Mouse (Mus musculus): ENCODE data around the gene Trpv4.

Gene Trpv4

DNA sequence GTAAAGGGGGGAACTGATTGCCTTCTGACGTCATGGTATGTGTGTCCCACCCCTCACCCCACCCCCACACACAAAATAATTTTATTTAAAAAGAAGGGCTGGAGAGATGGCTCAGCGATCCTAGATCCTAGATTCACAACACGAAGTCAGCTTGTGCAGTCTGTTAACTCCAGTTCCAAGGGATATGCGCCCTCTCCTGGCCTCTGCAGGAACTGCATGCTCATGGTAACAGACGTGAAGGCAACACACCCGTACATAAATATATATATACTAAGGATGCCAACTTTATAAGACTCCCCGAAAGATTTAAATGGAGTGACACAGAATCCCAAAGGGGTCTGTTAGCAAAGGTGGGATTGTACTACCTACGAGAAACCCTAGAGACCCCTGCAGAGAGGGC, 39.4 kb downstream of the Trpv4 start:
- peak; percentile 61 for DNase-seq (ENCODE audit: low spot score)

DNA sequence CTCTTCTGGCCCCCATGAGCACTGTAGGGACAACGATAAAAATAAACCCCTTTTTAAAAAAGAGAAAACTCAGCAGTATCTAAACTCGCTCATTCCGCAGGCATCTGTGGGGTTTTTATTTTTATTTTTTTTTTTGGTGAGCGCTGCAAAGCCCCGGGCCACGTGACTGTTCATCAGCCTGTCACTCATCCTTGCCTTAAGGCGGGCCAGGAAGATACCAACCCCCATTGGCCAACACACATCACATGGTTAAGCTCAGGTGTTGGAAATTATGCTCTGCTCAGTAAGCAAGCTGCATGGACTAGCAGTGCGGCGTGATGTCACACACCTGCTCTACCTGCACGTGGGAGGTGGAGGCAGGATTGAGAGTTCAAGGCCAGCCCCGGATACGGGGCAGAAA, 40.4 kb downstream of the Trpv4 start:
- DNase-seq (ENCODE audit: low spot score) = no peak

DNA sequence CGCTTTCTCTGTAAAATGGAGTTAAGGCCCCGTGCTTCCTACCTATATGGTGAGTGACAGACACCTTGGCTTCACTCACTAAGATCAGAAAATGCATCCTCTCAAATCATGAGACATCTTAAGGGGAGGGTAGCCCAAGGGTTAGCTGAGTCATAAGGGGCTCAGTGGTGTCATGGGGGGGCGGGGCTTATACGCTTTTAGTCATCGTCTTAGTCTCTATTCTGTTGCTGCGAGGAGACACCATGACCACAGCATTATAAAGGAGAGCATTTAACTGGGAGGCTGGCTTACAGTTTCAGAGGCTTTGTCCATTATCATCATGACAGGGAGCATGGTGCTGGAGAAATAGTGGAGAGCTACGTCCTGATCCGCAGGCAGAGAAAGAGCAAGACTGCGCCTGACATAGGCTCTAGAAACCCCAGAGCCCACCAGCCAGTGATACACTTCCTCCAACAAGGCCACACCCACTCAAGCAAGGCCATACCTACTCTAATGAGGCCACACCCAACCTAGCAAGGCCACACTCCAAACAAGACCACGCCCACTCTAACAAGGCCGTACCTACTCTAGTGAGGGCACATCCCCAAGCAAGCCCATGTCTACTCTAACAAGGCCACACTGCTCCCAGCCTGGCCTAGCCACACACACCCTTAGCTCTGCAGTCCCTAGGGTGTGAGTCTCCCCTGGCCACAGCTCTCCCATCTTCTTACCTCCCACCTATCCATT, 41.7 kb downstream of the Trpv4 start:
- no peak for DNase-seq (ENCODE audit: low spot score)

DNA sequence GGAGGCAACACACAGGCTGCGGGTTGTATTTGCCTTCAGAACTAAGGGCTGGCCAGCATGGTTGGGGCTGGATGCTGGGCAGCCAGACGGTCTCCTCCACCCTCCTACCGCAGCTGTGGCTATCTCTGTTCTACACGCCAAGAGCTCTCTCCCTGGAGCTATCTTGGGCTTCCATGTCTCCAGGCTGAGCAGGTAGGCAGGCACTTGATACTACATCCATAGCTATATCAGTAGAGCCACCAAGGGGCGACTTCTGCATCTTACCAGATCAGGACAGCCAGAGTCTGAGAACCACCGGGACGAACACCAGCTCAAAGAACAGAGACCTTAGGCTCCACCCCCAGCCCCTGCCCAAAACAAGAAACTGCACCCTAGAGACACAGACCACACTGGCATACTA, 43.4 kb downstream of the Trpv4 start:
- DNase-seq (ENCODE audit: low spot score) = no peak

DNA sequence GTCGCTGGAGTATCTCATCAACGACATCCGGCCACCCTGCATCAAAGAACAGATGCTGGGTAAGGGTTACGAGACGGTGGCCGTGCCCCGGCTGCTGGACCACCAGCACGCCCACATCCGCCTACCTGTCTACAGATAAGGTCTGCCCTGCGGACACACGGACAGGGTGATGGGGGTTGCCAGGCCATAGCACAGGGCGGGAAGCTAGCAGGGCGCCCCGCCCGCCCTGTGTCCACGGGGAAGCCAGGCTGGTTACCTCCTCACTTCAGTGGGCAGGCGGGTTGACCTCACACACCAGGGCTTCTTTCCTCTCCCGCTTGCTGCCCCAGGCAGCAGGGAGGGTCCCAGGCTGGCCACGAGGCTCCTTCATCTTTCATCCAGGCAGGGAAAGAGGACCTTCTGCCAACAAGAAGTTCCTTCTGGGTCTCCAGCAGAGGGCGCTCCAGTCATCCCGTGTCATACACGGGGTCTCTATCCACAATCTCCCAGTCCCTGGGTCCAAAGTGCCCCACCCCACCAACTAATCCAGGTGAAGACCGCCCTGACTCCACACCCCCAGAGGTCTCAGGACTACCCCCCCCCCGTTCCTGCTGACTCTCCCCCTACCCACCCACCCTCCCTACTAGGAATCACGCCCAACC, 46.1 kb downstream of the Trpv4 start:
- DNase-seq (ENCODE audit: low spot score) = no peak

DNA sequence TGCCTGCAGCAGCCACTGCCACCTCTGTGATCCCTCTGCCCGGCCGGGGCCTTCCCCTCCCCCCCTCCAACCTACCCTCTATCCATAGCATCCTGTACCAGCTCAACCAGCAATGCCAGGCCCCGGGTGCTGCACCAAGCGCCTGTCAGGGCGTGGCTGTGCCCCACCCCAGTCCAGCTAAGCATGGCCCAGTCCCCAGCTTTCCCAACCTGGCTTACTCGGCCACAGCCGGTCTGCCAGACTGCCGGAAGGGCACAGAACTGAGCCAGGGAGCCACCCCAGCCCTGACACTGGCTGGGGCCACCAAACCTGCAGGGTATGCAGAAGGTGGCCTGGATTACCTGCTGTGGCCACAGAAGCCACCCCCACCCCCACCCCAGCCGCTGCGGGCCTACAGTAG, 47.0 kb downstream of the Trpv4 start:
- DNase-seq (ENCODE audit: low spot score) = no peak

DNA sequence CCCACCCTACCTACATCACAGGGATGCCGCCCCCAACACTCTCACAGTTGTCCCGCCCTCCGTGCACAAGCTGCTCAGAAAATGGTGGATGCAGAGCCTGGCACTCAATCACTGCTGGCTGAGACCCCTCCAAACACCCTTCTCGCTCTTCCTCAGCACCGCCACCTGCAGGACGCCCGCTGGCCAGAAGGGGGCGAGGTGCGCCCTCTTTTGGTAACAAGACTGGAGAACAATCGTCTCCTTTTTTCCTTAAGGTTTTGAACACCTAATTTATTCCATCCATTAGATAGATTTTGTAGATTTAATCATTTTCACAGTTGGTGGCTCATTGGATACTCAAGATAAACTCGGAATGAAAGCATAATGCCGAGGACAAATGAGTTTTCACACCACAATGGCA, 49.7 kb downstream of the Trpv4 start:
- peak; percentile 73 for DNase-seq (ENCODE audit: low spot score)

DNA sequence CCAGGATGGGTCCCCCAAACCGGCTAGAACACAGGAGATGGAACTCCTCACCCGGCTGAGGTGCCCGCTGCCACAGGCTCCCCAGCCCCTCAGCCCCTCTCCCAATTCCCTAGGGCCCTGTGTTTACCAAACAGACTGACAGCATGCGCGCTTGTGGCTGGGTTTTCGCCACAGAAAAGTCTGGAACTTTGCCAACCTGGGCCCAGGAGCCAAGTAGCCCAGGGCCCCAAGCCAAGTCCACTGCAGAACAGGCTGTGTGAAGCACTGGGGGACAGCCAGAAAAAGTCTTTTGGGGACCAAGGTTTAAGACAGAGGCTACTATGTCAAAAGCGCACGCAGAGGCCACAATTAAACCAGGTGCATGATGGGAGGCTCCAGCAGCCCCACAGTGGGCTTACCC, 50.6 kb downstream of the Trpv4 start:
- DNase-seq (ENCODE audit: low spot score) = peak; percentile 61

DNA sequence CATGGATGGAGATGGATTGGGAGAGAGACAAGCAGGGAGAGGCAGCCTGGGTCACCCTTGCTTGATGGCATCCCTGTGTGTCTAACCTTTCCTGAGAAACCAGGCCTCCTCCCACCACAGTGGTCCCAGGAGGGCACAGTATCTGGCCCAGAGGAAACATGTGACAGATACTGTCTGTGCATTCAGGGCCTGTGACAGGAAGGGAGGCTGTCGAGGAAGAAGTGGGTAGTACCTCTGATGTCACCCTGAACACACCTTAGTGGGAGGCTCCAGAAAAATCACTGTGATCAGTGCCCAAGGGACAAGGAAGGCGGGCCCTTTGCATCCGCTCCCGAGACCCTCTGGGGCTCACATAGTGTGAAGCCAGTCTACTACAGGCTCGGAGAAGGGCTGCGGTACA, 52.2 kb downstream of the Trpv4 start:
- DNase-seq (ENCODE audit: low spot score) = no peak

DNA sequence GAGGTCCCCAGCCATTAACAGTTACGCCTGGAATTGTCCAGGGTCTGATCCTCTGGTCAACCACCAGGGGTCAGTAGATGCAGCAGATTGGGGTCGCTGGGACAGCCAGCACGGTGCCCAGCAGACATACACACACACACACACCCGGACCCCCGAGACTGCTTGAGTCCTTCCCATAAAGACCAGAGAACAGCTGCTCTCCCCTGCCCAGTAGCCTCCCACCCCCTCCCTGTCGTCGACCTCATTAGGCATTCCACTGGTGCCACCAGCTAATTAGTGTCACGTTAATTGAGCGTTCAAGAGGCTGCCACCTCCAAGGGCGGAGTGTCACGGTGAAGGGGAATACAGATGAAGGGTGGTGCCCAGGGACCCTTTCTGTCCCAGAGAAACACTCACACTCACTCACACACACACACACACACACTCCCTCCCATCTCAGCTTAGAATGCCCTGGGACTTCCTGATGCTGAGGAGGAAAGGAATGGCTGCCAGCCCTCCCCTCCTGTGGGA, 53.4 kb downstream of the Trpv4 start:
- no peak for DNase-seq (ENCODE audit: low spot score)

DNA sequence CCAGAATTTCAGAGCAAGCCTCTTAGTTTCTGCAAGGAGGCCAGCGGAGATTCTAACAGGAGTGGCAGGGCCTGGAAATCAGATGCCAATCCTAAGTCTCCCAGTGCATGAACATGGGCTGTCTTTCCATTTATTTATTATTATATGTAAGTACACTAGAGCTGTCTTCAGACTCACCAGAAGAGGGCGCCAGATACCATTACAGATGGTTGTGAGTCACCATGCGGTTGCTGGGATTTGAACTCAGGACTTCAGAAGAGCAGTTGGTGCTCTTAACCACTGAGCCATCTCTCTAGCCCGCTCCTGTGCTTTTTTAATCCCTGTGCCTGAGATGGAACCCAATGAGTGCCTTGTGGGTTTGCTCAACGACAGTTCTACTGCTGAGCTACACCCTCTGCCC, 54.2 kb downstream of the Trpv4 start:
- DNase-seq (ENCODE audit: low spot score) = no peak

DNA sequence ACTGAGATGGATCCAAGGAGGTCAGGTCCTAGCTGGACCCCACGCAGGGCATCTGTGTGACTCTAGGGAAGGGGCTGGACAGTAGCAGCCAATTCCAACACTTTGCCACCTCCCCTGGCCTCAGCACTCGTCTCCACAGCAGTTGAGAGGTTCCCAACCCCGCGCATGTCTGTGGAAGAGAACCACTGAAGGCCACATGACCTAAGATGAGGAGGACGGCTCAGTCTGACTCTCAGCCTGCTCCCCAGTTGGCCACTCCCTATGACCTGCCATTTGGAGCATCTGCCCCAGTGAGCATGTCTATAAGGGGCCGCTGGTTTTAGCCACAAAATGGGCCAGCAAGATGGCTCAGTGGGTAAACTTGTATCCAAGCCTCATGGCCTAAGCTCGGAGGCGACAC, 56.2 kb downstream of the Trpv4 start:
- DNase-seq (ENCODE audit: low spot score) = no peak

DNA sequence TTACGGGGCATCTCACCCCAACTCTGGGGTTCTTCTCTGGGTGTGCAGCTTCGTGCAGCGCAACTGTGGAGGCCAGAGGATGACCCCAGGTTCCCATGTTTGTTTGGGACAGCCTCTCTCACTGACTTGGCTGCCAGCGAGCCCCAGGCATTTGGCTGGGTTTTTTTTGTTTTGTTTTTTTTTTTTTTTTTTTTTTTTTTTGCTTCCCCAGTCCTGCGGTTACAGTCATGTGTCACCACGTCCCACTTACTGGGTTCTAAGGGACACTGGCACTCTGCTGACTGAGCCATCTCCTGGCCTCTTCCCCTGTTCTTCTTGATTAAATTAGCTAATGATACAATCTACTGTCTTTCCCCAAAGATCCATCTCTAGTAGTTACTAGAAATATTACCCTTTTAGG, 60.6 kb downstream of the Trpv4 start:
- DNase-seq (ENCODE audit: low spot score) = no peak

DNA sequence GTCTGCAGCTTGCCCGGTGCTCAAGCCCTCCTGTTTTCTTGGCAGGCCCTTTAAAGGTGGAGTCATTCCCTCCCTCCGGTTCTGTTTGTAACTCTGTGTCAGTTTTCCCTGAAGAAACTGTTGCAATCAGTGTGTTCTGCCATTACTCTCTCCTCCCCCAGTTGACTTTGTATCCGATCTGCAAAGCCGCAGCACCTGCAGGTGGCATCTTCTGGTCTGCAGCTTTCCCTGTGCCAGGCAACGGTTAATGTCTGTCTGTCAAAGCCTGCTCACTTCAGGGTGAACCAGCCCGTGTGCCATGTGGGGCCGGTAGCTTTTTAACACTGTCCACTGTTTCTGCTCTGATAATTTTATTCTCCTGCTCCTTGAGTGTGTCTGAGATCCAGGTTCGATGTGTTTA, 61.0 kb downstream of the Trpv4 start:
- DNase-seq (ENCODE audit: low spot score) = no peak

DNA sequence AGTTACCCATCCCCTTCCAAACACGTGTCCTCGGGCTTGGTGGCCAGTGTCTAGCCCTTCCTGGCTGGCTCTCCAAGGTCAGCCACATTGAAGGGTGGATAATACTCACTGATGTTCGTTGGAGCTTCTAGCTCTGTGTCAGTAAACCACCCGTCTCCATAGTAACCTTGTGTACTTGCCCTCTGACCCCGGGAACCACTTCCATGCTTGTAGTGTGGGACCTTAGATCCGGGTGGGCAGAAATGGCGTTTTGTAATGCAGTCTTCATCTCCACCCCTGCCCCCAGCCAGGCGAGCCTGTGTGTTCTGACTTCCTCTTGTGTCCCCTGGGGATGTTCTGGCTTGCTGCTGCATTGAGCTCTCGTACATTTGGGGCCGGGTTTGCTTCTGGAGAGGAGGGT, 61.6 kb downstream of the Trpv4 start:
- DNase-seq (ENCODE audit: low spot score) = peak; percentile 42

DNA sequence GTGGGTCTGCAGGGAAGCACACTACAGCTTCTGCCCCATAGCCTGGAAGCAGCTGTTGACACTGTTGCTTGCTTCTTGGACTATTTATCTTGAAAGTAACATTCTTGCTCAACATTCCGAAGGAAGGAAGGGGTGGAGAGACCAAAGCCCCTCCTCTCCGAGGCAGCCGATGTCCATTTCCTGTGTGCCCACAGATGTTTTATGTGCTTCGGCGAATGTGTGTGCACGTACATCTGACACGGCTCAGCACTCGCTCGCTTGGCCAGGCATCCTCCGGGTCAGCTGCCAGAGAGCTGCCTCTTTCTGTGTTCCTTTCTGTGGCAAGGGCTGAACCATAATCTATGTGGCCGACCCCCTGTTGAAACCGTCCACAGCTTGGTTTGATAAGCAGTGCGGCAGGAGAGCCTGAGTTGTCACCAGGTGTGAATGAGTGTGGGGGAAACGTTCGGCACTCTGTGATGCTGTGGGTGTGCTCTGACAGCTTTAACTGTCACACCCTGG, 63.4 kb downstream of the Trpv4 start:
- DNase-seq (ENCODE audit: low spot score) = peak; percentile 69

DNA sequence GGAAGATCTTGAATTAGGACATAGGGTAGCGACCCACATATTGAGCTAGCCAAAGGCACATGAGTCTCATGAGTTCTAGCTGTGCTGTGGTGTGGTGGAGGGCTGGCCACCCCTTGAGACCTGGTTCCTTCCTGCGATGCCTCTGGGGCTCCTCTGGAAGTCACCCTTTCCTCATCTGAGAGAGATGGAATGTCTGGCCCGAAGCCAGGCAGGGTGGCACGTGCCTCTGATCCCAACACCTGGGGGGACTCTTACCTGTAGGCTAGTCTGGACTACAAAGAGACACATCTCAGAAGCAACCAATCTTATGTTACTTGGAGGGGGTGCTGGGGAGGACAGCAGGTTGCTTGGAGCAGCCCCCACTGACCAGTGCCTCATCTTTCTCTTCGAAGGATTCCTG, 64.3 kb downstream of the Trpv4 start:
- no peak for DNase-seq (ENCODE audit: low spot score)

DNA sequence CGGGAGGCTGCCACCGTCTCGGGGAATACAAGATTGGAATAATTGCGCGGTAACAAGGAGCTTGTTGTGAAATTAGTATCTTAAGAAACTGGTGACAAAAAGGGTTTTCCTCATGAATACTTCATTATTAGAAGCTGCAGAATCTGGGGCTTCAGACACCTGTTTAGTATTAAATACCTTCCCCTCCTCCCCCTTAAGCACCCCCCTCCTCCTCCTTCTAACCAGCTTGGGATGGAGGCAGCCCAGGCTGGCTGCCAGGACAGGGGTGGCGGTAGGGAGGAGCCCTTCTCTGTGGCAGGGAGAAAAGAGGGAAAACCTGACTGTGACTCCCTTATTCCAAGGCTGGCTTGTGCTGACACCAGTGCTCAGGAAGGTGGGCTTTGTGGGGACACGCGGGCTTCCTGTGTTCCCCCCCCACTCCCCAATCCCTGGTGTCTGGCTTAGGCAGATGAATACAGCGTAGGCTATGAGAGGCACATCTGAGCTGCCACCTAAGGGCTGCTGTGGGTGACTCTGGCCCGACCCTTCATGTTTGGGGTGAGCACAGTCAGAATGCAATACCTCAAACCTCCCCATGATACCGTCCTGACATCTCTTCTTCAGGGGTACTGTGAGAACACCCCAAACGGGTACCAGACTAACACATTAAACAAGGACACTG, 64.9 kb downstream of the Trpv4 start:
- no peak for DNase-seq (ENCODE audit: low spot score)

DNA sequence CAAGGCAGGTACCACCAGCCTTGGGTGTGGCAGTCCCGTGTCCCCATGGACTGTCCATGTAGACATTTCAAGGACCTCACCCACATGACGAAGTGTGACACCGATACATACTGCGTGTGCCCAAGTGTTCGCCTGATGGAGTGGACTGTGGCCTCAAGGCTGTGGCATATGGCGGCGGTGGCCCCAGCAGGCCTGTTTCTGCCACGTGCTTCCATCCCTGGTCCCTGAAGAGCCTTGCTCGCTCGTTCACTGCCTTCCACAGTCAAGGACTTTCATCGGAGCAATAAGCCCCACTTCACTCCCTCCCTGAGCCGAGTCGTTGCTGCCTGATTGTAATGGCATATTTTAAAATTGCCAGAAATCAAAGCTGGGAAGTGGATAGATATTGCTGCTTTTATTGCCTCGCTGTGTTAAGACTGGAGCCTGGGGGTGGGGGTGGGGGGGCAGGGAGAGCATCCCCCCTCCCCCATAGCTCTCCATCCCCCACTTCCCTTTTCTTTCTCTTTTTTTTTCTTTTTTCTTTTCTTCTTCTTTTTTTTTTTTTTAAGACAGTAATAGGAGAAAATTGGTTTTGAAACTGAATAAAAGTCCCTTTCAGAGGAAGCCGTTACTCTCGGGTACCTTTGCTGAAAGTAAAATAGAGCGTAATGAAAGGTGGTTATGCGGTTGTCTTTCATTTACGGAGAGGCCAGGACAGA, 65.6 kb downstream of the Trpv4 start:
- DNase-seq (ENCODE audit: low spot score) = no peak

DNA sequence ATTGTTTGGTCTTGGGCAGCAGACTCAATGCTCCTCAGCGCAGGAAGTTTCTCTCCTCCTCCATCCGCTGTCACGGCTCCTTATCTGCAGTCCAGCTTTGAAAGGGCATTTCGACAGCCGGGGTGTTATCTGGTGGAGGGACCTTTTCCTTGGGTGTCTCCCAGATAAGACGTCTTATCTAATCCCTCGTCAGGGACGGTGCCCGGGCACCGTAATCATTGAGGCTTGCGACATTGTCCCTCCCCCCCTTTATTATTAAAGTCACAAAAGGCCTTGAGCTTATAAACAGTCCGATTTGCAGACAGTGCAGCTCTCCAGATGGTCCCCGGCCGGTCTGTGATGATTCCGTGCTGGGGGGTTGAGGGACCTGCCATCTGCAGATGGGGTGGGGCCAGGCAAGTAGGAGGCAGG, 67.1 kb downstream of the Trpv4 start:
- no peak for DNase-seq (ENCODE audit: low spot score)

DNA sequence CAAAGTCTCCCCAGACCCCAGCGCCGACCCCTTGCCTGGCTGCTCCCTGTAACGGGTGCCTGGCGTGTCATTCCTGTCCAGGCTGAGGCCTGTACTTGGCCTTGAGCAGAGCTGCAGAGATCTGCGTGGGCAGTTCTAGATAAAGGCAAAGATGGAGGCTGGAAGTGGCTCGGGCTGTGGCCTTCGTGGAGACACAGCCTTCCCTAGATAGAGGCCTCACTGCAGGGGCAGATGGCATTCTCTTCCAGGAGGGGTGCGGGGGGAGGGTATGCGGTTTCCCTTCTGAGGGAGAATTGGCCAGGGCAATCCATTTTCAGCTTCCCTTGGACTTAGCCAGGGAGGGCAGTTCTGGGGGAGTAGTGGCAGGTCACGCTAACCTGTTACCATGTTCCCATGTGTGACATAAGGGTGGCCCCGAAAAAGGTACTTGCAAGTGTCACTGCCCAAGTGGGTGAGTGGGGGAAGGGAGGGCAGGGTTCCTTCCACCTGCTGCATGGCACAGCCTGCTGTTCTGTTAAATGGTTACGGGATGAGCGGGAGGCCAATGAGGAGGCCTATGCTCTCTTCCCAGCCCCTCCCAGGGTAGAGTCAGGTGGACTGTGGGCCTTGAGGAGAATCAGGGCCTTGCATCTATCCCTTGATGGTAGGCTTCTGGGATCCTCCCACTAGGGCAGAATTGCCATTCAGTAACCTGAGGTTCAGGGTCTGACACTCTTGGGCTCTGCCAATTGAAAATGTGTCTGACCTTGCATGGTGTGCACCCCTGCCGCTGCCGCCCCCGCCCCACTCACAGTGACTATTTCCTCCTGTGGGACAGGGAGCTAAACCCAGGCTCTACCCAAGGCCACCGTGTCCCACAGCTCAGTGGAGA, 67.9 kb downstream of the Trpv4 start:
- no peak for DNase-seq (ENCODE audit: low spot score)

DNA sequence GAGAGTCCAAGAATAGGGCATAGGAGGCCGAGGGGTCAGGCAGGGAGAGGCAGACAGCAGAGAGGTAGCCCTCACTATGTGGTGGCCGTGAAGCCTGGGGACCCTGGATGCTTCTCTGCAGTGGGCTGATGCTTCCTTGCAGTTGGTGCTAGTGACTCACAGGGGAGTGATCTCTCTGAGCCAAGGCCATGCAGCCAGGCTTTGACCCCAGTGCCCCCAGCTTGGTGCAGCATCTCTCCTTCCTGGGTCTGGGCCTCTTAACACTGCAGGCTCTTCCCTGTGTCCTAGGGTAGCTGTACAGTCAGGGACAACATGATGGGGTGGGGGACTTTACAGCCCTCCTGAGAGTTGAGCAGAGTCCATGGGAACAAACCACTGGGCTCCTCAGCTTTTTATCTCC, 68.8 kb downstream of the Trpv4 start:
- DNase-seq (ENCODE audit: low spot score) = no peak
